Mouse (Mus musculus) thymus, adult 2 months (tissue): ENCODE measurements around the gene Pip4k2c. TPM values are rescaled to one million over a fixed set of nuclear protein-coding genes. Genes with fewer than 3 reads are reported as not detected.

ENCODE experiments used
- DNase-seq: peaks from one replicate; pipeline ENCODE4 v3.0.0; 2021
- H3K27ac ChIP-seq: fragments of 200-500 bp; 2 replicates; pipeline ENCODE4 v1.5.1; 2012; ENCODE audit warnings: low read length, control low read depth; ENCODE audit not compliant: control insufficient read depth, insufficient read depth
- H3K27me3 ChIP-seq: fragments of 200-500 bp; 2 replicates; pipeline ENCODE4 v1.6.1; 2012; ENCODE audit warnings: mild to moderate bottlenecking, low read length, moderate library complexity, mixed read lengths; ENCODE audit not compliant: control insufficient read depth, insufficient read depth
- H3K36me3 ChIP-seq: fragments of 200-500 bp; 2 replicates; pipeline ENCODE4 v1.6.1; 2012; ENCODE audit warnings: mild to moderate bottlenecking, low read length, moderate library complexity; ENCODE audit not compliant: control insufficient read depth, insufficient read depth
- H3K4me1 ChIP-seq: fragments of 200-500 bp; replicated peaks from 2 replicates; pipeline ENCODE4 v1.6.1; 2012; ENCODE audit warnings: low read length; ENCODE audit not compliant: control insufficient read depth, insufficient read depth
- H3K4me3 ChIP-seq: fragments of 200-500 bp; 2 replicates; pipeline ENCODE4 v1.5.1; 2012; ENCODE audit warnings: mild to moderate bottlenecking, low read length, control low read depth, moderate library complexity; ENCODE audit not compliant: control insufficient read depth, insufficient read depth
- CTCF ChIP-seq: fragments of 200-500 bp; IDR thresholded peaks from 2 replicates; pipeline ENCODE4 v1.5.1; 2012; ENCODE audit warnings: mild to moderate bottlenecking, control low read depth, low read length, moderate library complexity, borderline replicate concordance; ENCODE audit not compliant: control insufficient read depth, poor library complexity, insufficient read depth; ENCODE audit errors: extremely low read depth
- POLR2A ChIP-seq: fragments of 200-500 bp; IDR thresholded peaks from 2 replicates; pipeline ENCODE4 v1.6.1; 2012; ENCODE audit warnings: mild to moderate bottlenecking, low read length, control low read depth, moderate library complexity; ENCODE audit not compliant: control insufficient read depth, poor library complexity, insufficient read depth; ENCODE audit errors: extremely low read depth
- WGBS: fragments of 180-500 bp; shearing (Covaris S2); methylation state at CpG from one replicate; pipeline ENCODE4 v1.1.7; 2018; 5-methylcytosine and 5-hydroxymethylcytosine counted together
- polyA plus RNA-seq: library from polyadenylated mRNA; depleted of rRNA; stranded (reverse); fragments of >200 nt; gene quantifications from 2 replicates; pipeline ENCODE4 v1.2.3, GENCODE M21; 2012

Pip4k2c gene
- polyA plus RNA-seq, 1 experiment: 36.1 TPM

GRCm38 (mm10) chr10:127174170-127174569 lies 37.2 kb downstream of the Pip4k2c start:
- 88% methylated on average over 7 of the region's 7 CpGs for WGBS

GRCm38 (mm10) chr10:127173148-127174065 lies 38.0 kb downstream of the Pip4k2c start:
- no peak for DNase-seq
- Histone ChIP-seq H3K27me3 (peaks cover 7% of the 10 kb centered on the region; the same call in 1 of the 2 replicates), H3K36me3 (peaks cover 15% of the 10 kb centered on the region; the same call in 1 of the 2 replicates), H3K4me3 (no peak overlapping the region), H3K4me1 (peaks cover 23% of the 10 kb centered on the region), H3K27ac (no peak overlapping the region)
- TF ChIP-seq POLR2A: no peak
- TF ChIP-seq CTCF: no peak
- WGBS: 86% methylated on average over 16 of the region's 16 CpGs

More at GRCm38 (mm10) chr10:127174170-127174569, 37.2 kb downstream of the Pip4k2c start:
- DNase-seq: no peak
- Histone ChIP-seq H3K4me3 (no peak overlapping the region), H3K27ac (no peak overlapping the region), H3K27me3 (peaks cover 11% of the 10 kb centered on the region; the same call in 1 of the 2 replicates), H3K36me3 (peaks cover 15% of the 10 kb centered on the region; the same call in 1 of the 2 replicates), H3K4me1 (peaks cover 26% of the 10 kb centered on the region)
- TF ChIP-seq CTCF (no peak), POLR2A (no peak)

- 95% methylated on average over 15 of the region's 15 CpGs for WGBS
- TF ChIP-seq CTCF: no peak
- no peak for TF ChIP-seq POLR2A
- DNase-seq: no peak
- Histone ChIP-seq H3K27ac (no peak overlapping the region), H3K4me1 (peaks cover 15% of the 10 kb centered on the region), H3K27me3 (no peaks in the 10 kb centered on the region; the same call in 1 of the 2 replicates), H3K36me3 (peaks cover 15% of the 10 kb centered on the region; the same call in 1 of the 2 replicates), H3K4me3 (no peak overlapping the region)
Measured at GRCm38 (mm10) chr10:127171631-127172200, 39.7 kb downstream of the Pip4k2c start.

GRCm38 (mm10) chr10:127170837-127171272 lies 40.5 kb downstream of the Pip4k2c start:
- Histone ChIP-seq H3K36me3 (peaks cover 15% of the 10 kb centered on the region; the same call in 1 of the 2 replicates), H3K27ac (no peak overlapping the region), H3K27me3 (no peaks in the 10 kb centered on the region), H3K4me3 (peak overlapping the region; percentile 41), H3K4me1 (peaks cover 16% of the 10 kb centered on the region)
- peak; percentile 86 for DNase-seq
- WGBS: 8% methylated on average over 29 of the region's 29 CpGs
- TF ChIP-seq CTCF (peak; percentile 100), POLR2A (no peak)

GRCm38 (mm10) chr10:127170002-127170401 lies 41.4 kb downstream of the Pip4k2c start:
- Histone ChIP-seq H3K4me3 (no peak overlapping the region), H3K27me3 (no peaks in the 10 kb centered on the region)
- 92% methylated on average over 22 of the region's 22 CpGs for WGBS

DNA sequence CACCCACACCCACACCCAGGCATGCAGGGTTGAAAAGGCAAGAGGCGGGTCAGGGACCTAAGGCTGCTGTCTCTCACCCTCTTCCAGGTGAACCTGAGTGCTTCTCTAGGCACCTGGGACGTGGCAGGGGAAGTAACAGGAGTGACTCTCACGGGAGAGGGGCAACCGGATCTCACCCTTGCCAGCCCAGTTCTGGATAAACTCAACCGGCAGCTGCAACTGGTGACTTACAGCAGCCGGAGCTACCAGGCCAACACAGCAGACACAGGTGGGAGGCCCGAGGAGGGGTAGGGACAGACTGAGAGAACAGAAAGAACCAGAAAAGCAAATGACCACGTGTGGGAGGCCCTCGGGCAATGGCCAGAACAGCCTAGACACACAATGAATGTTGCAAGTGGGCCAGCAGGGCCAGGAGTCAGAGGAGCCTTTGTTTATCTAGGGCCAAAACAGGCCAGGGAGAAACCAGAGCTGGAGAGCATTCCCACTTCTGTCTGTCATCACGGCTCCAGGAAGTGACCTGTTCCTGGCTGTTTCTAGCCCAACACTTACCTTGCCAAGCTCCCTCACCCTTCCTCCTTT lies 43.7 kb downstream of the Pip4k2c start:
- 71% methylated on average over 10 of the region's 10 CpGs for WGBS
- no peak for DNase-seq
- peak overlapping the region; percentile 20 for H3K4me3 ChIP-seq

More at GRCm38 (mm10) chr10:127170002-127170401, 41.4 kb downstream of the Pip4k2c start:
- DNase-seq: no peak
- Histone ChIP-seq H3K4me1 (peaks cover 16% of the 10 kb centered on the region), H3K36me3 (peaks cover 15% of the 10 kb centered on the region; the same call in 1 of the 2 replicates), H3K27ac (no peak overlapping the region)
- TF ChIP-seq CTCF: no peak
- no peak for TF ChIP-seq POLR2A

More for the DNA sequence above, 43.7 kb downstream of the Pip4k2c start:
- no peak for TF ChIP-seq POLR2A
- TF ChIP-seq CTCF: no peak
- H3K27me3 ChIP-seq: no peaks in the 10 kb centered on the region
- H3K36me3 ChIP-seq: peaks cover 15% of the 10 kb centered on the region; the same call in 1 of the 2 replicates
- H3K27ac ChIP-seq: no peak overlapping the region
- peaks cover 32% of the 10 kb centered on the region for H3K4me1 ChIP-seq
